Mouse (Mus musculus): ENCODE measurements at regions not wholly inside any gene's neighbourhood (a gene's known extent, or its start where the extent isn't known, plus 50 kb on each side); places are given as distances from the start of the nearest gene placed in this dataset.

GRCm38 (mm10) chr13:60340068-60340467 is 162.9 kb upstream of the Gas1 start:
- POLR2A ChIA-PET = interaction anchor here in 1 of 4 experiments (0.7 kb wide), 1 partner anchor 365 kb away, joined by 3 read pairs; no protein-coding TSS in a partner anchor
- CTCF ChIA-PET = no interaction called here

- POLR2A ChIA-PET = no interaction called here
- CTCF ChIA-PET = interaction anchor here in 1 of 4 experiments (1.2 kb wide), 1 partner anchor 11 kb away, joined by 3 read pairs; no protein-coding TSS in a partner anchor
These were observed 170.7 kb upstream of the Gas1 start for GRCm38 (mm10) chr13:60347881-60348280.

GRCm38 (mm10) chr13:60348438-60348837 is 171.3 kb upstream of the Gas1 start:
- POLR2A ChIA-PET = no interaction called here
- CTCF ChIA-PET = interaction anchor here in 1 of 4 experiments (1.2 kb wide), 1 partner anchor 10 kb away, joined by 3 read pairs; no protein-coding TSS in a partner anchor

- CTCF ChIA-PET = interaction anchor here in 1 of 4 experiments (0.7 kb wide), 1 partner anchor 442 kb away, joined by 4 read pairs; no protein-coding TSS in a partner anchor
- POLR2A ChIA-PET = interaction anchor here in 3 of 4 experiments (0.5 to 1.1 kb wide), 5 partner anchors 18 to 352 kb away, joined by 3 to 4 read pairs (median 3); no protein-coding TSS in a partner anchor
These were observed 178.7 kb upstream of the Gas1 start for GRCm38 (mm10) chr13:60355707-60356490.

GRCm38 (mm10) chr13:60358408-60359060 is 181.4 kb upstream of the Gas1 start:
- ChIA-PET CTCF (interaction anchor here in 3 of 4 experiments (0.6 to 1.1 kb wide), 3 partner anchors 10 to 885 kb away, joined by 3 to 5 read pairs (median 3); no protein-coding TSS in a partner anchor), POLR2A (interaction anchor here in 1 of 4 experiments (0.6 kb wide), 1 partner anchor 263 kb away, joined by 3 read pairs; no protein-coding TSS in a partner anchor)

- CTCF ChIA-PET = no interaction called here
- POLR2A ChIA-PET = no interaction called here
These were observed 187.9 kb upstream of the Gas1 start for GRCm38 (mm10) chr13:60364778-60365672.

GRCm38 (mm10) chr13:60369216-60369615 is 192.1 kb upstream of the Gas1 start:
- ChIA-PET CTCF (no interaction called here), POLR2A (no interaction called here)

- ChIA-PET POLR2A (interaction anchor here in 1 of 4 experiments (0.6 kb wide), 1 partner anchor 34 kb away, joined by 5 read pairs; no protein-coding TSS in a partner anchor), CTCF (interaction anchor here in 2 of 4 experiments (0.7 to 0.8 kb wide), 2 partner anchors 217 to 637 kb away, joined by 4 read pairs; no protein-coding TSS in a partner anchor)
These were observed 194.5 kb upstream of the Gas1 start for GRCm38 (mm10) chr13:60371656-60372055.

- ChIA-PET POLR2A (no interaction called here), CTCF (no interaction called here)
These were observed 199.5 kb upstream of the Gas1 start for GRCm38 (mm10) chr13:60376705-60377104.

- POLR2A ChIA-PET = no interaction called here
- CTCF ChIA-PET = interaction anchor here in 1 of 4 experiments (0.6 kb wide), 1 partner anchor 155 kb away, joined by 3 read pairs; no protein-coding TSS in a partner anchor
These were observed 205.7 kb upstream of the Gas1 start for GRCm38 (mm10) chr13:60382855-60383254.

GRCm38 (mm10) chr13:60398836-60399235 is 202.9 kb upstream of the Dapk1 start:
- ChIA-PET CTCF (no interaction called here), POLR2A (no interaction called here)

GRCm38 (mm10) chr13:60400764-60401487 is 200.8 kb upstream of the Dapk1 start:
- ChIA-PET CTCF (no interaction called here), POLR2A (no interaction called here)

GRCm38 (mm10) chr13:60403471-60403870 is 198.3 kb upstream of the Dapk1 start:
- CTCF ChIA-PET = interaction anchor here (0.6 to 2.0 kb wide), 10 partner anchors 9 to 544 kb away, joined by 3 to 6 read pairs (median 4); no protein-coding TSS in a partner anchor
- POLR2A ChIA-PET = interaction anchor here in 2 of 4 experiments (0.8 to 1.1 kb wide), 2 partner anchors 19 to 225 kb away, joined by 3 read pairs; no protein-coding TSS in a partner anchor

- ChIA-PET CTCF (no interaction called here), POLR2A (no interaction called here)
These were observed 194.4 kb upstream of the Dapk1 start for GRCm38 (mm10) chr13:60407344-60407743.

- ChIA-PET CTCF (no interaction called here), POLR2A (no interaction called here)
These were observed 191.8 kb upstream of the Dapk1 start for GRCm38 (mm10) chr13:60409706-60410502.

GRCm38 (mm10) chr13:60416024-60416423 is 185.7 kb upstream of the Dapk1 start:
- ChIA-PET CTCF (interaction anchor here in 1 of 4 experiments (0.6 kb wide), 1 partner anchor 40 kb away, joined by 3 read pairs; no protein-coding TSS in a partner anchor), POLR2A (no interaction called here)

GRCm38 (mm10) chr13:60417015-60417414 is 184.7 kb upstream of the Dapk1 start:
- POLR2A ChIA-PET = no interaction called here

More at GRCm38 (mm10) chr13:60417015-60417414, 184.7 kb upstream of the Dapk1 start:
- CTCF ChIA-PET = interaction anchor here in 1 of 4 experiments (1.1 kb wide), 2 partner anchors 238 to 576 kb away, joined by 3 to 4 read pairs; no protein-coding TSS in a partner anchor

Data from embryonic stem cell, embryonic (primary cell).